Mouse (Mus musculus) liver, embryonic 12.5 days (tissue): ENCODE measurements around the gene Pou2f1. TPM values are rescaled to one million over a fixed set of nuclear protein-coding genes. Genes with fewer than 3 reads are reported as not detected.

Source experiments
- ATAC-seq: fragments of 200-750 bp; cut with Nextera tagmentation; 2 replicates; pipeline ENCODE4 v1.8.0; 2017; ENCODE audit warnings: moderate number of reproducible peaks, mild to moderate bottlenecking, moderate library complexity
- H3K27ac ChIP-seq: fragments of 300-500 bp; sonication (generic); 2 replicates; pipeline ENCODE4 v1.5.1; 2016; ENCODE audit warnings: mild to moderate bottlenecking
- H3K27me3 ChIP-seq: fragments of 300-500 bp; sonication (generic); replicated peaks from 2 replicates; pipeline ENCODE4 v1.6.1; 2016; ENCODE audit warnings: mild to moderate bottlenecking, moderate library complexity
- H3K36me3 ChIP-seq: fragments of 300-500 bp; sonication (generic); 2 replicates; pipeline ENCODE4 v1.6.1; 2016; ENCODE audit warnings: mild to moderate bottlenecking, moderate library complexity
- H3K4me1 ChIP-seq: fragments of 300-500 bp; sonication (generic); 2 replicates; pipeline ENCODE4 v1.6.1; 2016
- H3K4me2 ChIP-seq: fragments of 300-500 bp; sonication (generic); 2 replicates; pipeline ENCODE4 v1.6.1; 2016; ENCODE audit warnings: mild to moderate bottlenecking, moderate library complexity
- H3K4me3 ChIP-seq: fragments of 300-500 bp; sonication (generic); 2 replicates; pipeline ENCODE4 v1.5.1; 2016; ENCODE audit warnings: mild to moderate bottlenecking, moderate library complexity
- H3K9ac ChIP-seq: fragments of 300-500 bp; sonication (generic); 2 replicates; pipeline ENCODE4 v1.6.1; 2016; ENCODE audit warnings: mild to moderate bottlenecking, moderate library complexity
- H3K9me3 ChIP-seq: fragments of 300-500 bp; sonication (generic); replicated peaks from 2 replicates; pipeline ENCODE4 v1.6.1; 2016; ENCODE audit warnings: mild to moderate bottlenecking, moderate library complexity
- WGBS: fragments of 180-500 bp; shearing (Covaris S2); methylation state at CpG from one replicate; pipeline ENCODE4 v1.1.7; 2016; ENCODE audit not compliant: insufficient replicate concordance; 5-methylcytosine and 5-hydroxymethylcytosine counted together
- polyA plus RNA-seq: library from polyadenylated mRNA; unstranded; fragments of >200 nt; fragmentation: Nextera tagmentation; extraction: Ambion mirVana; gene quantifications from 2 replicates; pipeline ENCODE4 v1.2.1, GENCODE M21; 2016

Pou2f1 gene
- polyA plus RNA-seq, 1 experiment from 2014 or later = 5.8 TPM

- Histone ChIP-seq H3K36me3 (no peaks in the 10 kb centered on the region), H3K9me3 (no peaks in the 10 kb centered on the region), H3K4me2 (no peak overlapping the region), H3K9ac (no peak overlapping the region), H3K4me1 (0 out of 2 replicates have a peak, but pooled peaks cover 8% of the 10 kb centered on the region), H3K27me3 (peaks cover 3% of the 10 kb centered on the region), H3K4me3 (no peak overlapping the region), H3K27ac (no peak overlapping the region)
- WGBS = 43% methylated on average over 7 of the region's 7 CpGs
- ATAC-seq = no peak
Observed at GRCm38 (mm10) chr1:166031673-166032547, 29.4 kb upstream of the Pou2f1 start.

- H3K9ac ChIP-seq = no peak overlapping the region
- H3K27ac ChIP-seq = no peak overlapping the region
- H3K4me1 ChIP-seq = no peaks in the 10 kb centered on the region
- no peak overlapping the region for H3K4me3 ChIP-seq
- no peak for ATAC-seq
- H3K36me3 ChIP-seq = no peaks in the 10 kb centered on the region
- H3K27me3 ChIP-seq = no peaks in the 10 kb centered on the region
- H3K4me2 ChIP-seq = no peak overlapping the region
- H3K9me3 ChIP-seq = no peaks in the 10 kb centered on the region
- 58% methylated on average over 4 of the region's 4 CpGs for WGBS
Observed at GRCm38 (mm10) chr1:166023981-166024380, 21.5 kb upstream of the Pou2f1 start.

- WGBS = 71% methylated on average over 4 of the region's 4 CpGs
- Histone ChIP-seq H3K9me3 (no peaks in the 10 kb centered on the region), H3K4me3 (no peak overlapping the region), H3K27ac (no peak overlapping the region), H3K27me3 (no peaks in the 10 kb centered on the region), H3K4me1 (peaks cover 7% of the 10 kb centered on the region; the same call in 1 of the 2 replicates), H3K36me3 (no peaks in the 10 kb centered on the region), H3K9ac (no peak overlapping the region), H3K4me2 (no peak overlapping the region)
- ATAC-seq = no peak
Observed at GRCm38 (mm10) chr1:166017203-166017602, 14.7 kb upstream of the Pou2f1 start.

GRCm38 (mm10) chr1:166016306-166016705, 13.8 kb upstream of the Pou2f1 start:
- H3K4me3 ChIP-seq = no peak overlapping the region
- H3K9me3 ChIP-seq = no peaks in the 10 kb centered on the region
- ATAC-seq = no peak
- no peaks in the 10 kb centered on the region for H3K27me3 ChIP-seq
- 13% methylated on average over 4 of the region's 4 CpGs for WGBS
- H3K36me3 ChIP-seq = no peaks in the 10 kb centered on the region
- H3K9ac ChIP-seq = no peak overlapping the region
- H3K27ac ChIP-seq = no peak overlapping the region
- peaks cover 7% of the 10 kb centered on the region; the same call in 1 of the 2 replicates for H3K4me1 ChIP-seq
- no peak overlapping the region for H3K4me2 ChIP-seq

- peak; percentile 89 for ATAC-seq
- 24% methylated on average over 5 of the region's 5 CpGs for WGBS
- H3K9me3 ChIP-seq = no peaks in the 10 kb centered on the region
- no peak overlapping the region for H3K4me3 ChIP-seq
- no peak overlapping the region for H3K27ac ChIP-seq
- peaks cover 7% of the 10 kb centered on the region; the same call in 1 of the 2 replicates for H3K4me1 ChIP-seq
- no peak overlapping the region for H3K4me2 ChIP-seq
- no peaks in the 10 kb centered on the region for H3K27me3 ChIP-seq
- no peak overlapping the region for H3K9ac ChIP-seq
- H3K36me3 ChIP-seq = no peaks in the 10 kb centered on the region
Observed at GRCm38 (mm10) chr1:166014530-166014929, 12.1 kb upstream of the Pou2f1 start.

- H3K9ac ChIP-seq = no peak overlapping the region
- no peak overlapping the region for H3K4me3 ChIP-seq
- no peak for ATAC-seq
- H3K4me1 ChIP-seq = peaks cover 7% of the 10 kb centered on the region; the same call in 1 of the 2 replicates
- H3K27ac ChIP-seq = no peak overlapping the region
- 89% methylated on average over 1 of the region's 1 CpGs for WGBS
- H3K27me3 ChIP-seq = no peaks in the 10 kb centered on the region
- no peak overlapping the region for H3K4me2 ChIP-seq
- H3K9me3 ChIP-seq = no peaks in the 10 kb centered on the region
- no peaks in the 10 kb centered on the region for H3K36me3 ChIP-seq
Observed at GRCm38 (mm10) chr1:166010106-166010505, 7.6 kb upstream of the Pou2f1 start.

- Histone ChIP-seq H3K9me3 (no peaks in the 10 kb centered on the region), H3K4me3 (no peak overlapping the region), H3K27ac (no peak overlapping the region), H3K27me3 (no peaks in the 10 kb centered on the region), H3K4me2 (no peak overlapping the region), H3K4me1 (no peaks in the 10 kb centered on the region), H3K9ac (no peak overlapping the region), H3K36me3 (no peaks in the 10 kb centered on the region)
- ATAC-seq = no peak
- WGBS = 69% methylated on average over 5 of the region's 5 CpGs
Observed at GRCm38 (mm10) chr1:166008634-166009350, 6.3 kb upstream of the Pou2f1 start.

GRCm38 (mm10) chr1:166007026-166007425, 4.5 kb upstream of the Pou2f1 start:
- H3K9me3 ChIP-seq = no peaks in the 10 kb centered on the region
- ATAC-seq = no peak
- WGBS = 52% methylated on average over 3 of the region's 3 CpGs

GRCm38 (mm10) chr1:166003181-166004022, 924 bp upstream of the Pou2f1 start:
- Histone ChIP-seq H3K9ac (peak overlapping the region; percentile 77), H3K36me3 (no peaks in the 10 kb centered on the region)

More at GRCm38 (mm10) chr1:166007026-166007425, 4.5 kb upstream of the Pou2f1 start:
- Histone ChIP-seq H3K36me3 (no peaks in the 10 kb centered on the region), H3K27me3 (no peaks in the 10 kb centered on the region), H3K27ac (no peak overlapping the region), H3K4me3 (no peak overlapping the region), H3K4me1 (no peaks in the 10 kb centered on the region), H3K4me2 (no peak overlapping the region), H3K9ac (no peak overlapping the region)

GRCm38 (mm10) chr1:166001904-166002489, 481 bp downstream of the Pou2f1 start:
- H3K9me3 ChIP-seq = no peaks in the 10 kb centered on the region
- H3K4me1 ChIP-seq = peaks cover 39% of the 10 kb centered on the region
- H3K9ac ChIP-seq = peak overlapping the region; percentile 96
- peak; percentile 38 for ATAC-seq
- no peaks in the 10 kb centered on the region for H3K27me3 ChIP-seq
- H3K4me3 ChIP-seq = peak overlapping the region; percentile 96
- peak overlapping the region; percentile 99 for H3K4me2 ChIP-seq
- H3K27ac ChIP-seq = peak overlapping the region; percentile 92
- WGBS = under 1% methylated on average over 68 of the region's 70 CpGs
- H3K36me3 ChIP-seq = no peaks in the 10 kb centered on the region

More at GRCm38 (mm10) chr1:166003181-166004022, 924 bp upstream of the Pou2f1 start:
- Histone ChIP-seq H3K4me3 (peak overlapping the region; percentile 96), H3K27me3 (no peaks in the 10 kb centered on the region), H3K27ac (peak overlapping the region; percentile 92), H3K4me2 (peak overlapping the region; percentile 99), H3K9me3 (no peaks in the 10 kb centered on the region), H3K4me1 (peaks cover 28% of the 10 kb centered on the region)
- under 1% methylated on average over 61 of the region's 61 CpGs for WGBS
- peak; percentile 75 for ATAC-seq
